Mouse (Mus musculus) inflammation-experienced regulatory T-cells, adult 6 months (primary cell): ENCODE measurements at regions not wholly inside any gene's neighbourhood (a gene's known extent, or its start where the extent isn't known, plus 50 kb on each side); places are given as distances from the start of the nearest gene placed in this dataset.

Source experiments
- ATAC-seq: one replicate; pipeline ENCODE4 v1.8.0; 2017

DNA sequence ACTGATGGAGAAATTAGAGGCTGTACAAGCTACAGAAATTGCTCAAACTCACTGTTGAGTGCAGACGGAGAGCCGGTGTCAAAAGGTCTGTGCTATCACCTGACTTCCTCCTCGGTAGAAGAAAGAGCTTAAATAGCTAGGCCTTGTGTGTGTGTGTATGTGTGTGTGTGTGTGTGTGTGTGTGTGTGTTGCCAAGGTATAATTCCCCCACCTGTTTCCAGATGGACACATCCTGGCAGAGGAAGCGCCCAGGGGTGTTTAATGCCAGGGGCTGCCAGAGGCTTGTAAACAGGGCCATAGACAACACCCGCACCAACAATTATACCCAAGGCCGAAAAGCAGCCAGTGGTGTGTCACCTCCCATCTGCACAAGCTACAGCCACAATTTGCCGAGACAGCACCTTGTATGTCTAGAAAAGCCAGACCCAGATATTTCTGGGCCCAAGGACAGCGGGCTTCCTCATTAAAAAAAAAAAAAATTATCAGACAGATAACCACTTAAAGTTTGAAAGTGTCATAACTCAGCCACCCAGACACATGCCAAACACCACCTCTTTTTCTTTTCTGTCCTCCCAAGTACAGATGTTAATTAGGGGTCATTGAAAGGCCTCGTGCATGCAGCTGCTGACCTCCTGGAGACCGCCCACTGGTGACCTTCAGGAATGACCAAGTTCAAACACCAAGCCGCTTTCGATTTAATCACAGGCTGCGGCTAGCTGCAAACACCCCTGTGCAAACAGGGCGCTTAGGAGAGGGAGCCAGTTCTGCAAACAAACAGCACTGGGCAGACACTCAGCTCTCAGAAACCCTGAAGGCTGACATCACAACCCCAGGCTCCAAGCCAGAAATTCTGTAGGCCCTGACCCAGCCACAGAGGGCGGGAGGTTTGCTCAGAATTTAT is 188.0 kb upstream of the Ubl3 start:
- ATAC-seq = no peak

DNA sequence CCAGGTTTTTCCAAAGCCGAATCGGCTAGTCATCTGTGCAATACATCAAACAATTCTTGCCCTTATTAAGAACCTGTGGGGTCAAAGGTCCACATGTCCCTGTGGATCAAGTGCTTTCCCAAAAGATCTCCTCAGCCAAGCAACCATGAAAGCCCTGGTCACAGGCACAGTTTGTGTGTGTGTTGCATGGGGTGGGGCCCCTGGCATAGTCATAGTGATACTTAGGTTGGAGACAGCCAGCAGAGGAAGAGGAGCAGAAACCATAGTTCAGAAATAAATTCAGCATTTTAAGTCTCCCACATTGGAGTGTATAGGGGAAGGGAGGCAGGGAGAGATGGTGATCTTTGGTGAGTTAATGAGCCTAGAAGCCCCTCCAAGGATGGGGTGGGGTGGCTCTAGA is 187.1 kb upstream of the Ubl3 start:
- peak; percentile 14 for ATAC-seq

DNA sequence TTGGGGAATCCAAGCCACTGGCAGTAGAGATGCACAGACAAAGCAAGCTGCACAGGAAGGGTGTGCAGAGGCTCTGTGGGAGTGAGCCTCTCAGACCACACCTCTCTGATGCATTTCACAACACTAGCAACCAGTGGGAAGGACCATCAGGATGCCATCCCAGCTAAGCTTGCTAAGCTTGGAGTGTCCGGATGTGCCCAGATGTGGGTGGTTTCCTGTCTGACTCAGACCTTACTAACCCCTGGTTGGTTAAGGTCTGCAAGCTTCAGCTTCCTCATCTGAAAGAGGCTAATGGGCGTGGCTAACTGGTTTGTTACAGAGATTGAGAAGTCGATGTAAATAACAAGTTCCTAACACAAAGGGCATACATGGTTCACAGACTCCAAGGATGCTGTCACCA is 186.6 kb upstream of the Ubl3 start:
- ATAC-seq = peak; percentile 92

DNA sequence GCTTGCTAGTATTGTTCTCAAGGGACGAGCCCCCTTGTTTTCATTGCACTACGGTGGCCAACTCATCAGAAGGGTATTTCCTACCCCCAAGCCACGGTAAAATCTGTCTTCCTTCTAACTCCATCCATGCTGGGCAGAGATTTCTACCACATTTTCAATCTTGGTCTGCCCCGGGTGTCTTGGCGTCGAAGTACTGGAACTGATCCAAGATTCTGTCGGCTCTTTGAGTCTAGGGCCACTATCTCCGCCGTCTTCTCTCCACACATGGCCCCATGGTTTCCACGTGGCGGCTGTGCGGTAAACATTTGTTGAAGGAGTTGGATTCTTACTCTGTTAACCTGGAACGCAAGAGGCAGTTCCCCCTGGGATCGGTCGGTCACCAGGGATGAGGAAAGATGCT is 177.0 kb upstream of the Ubl3 start:
- no peak for ATAC-seq

GRCm38 (mm10) chr5:148728492-148728891 is 175.9 kb upstream of the Ubl3 start:
- ATAC-seq = no peak

DNA sequence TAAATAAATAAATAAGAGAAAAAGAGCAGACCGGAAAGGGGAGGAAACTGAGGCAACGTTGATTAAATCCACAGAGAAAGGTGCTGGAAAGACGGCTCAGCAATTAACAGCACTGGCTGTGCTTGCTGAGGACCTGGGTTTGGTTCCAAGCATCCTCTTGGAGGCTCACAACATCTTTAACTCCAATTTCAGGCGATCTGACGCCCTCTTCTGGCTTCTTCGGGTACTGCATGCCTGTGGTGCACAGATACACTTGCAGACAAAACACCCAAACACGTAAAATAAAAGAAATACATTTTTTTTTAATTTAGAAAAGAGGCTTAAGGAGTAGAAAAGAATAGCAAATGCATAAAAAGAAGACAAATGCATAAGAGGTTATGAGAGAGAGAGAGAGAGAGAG is 173.9 kb upstream of the Ubl3 start:
- ATAC-seq = no peak

GRCm38 (mm10) chr5:148724470-148724869 is 171.9 kb upstream of the Ubl3 start:
- ATAC-seq = no peak

DNA sequence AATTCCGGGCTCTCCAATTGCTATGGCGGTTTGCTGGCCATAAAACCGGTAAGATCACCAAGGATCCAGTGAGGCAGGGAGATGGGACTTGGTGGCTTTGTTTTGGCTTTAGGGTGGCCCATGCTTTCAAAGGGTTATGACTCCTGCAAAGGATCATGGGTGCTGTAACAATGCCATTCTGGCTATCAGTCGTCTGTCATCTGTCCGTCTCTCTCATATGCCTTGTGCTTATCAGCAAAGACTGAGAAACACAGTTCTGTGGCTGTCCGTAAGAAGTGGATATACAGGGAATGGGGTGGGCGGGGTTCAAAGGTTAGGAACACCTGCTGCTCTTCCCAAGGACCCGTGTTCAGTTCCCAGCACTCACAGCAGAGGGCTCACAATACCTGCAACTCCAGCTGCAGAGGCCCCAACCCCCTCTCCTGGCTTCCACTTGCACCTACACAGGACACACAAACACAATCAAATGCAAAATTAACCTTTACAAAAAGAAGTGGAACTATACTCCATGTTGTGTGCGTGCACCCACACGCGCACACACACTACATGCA is 171.2 kb upstream of the Ubl3 start:
- ATAC-seq = no peak

DNA sequence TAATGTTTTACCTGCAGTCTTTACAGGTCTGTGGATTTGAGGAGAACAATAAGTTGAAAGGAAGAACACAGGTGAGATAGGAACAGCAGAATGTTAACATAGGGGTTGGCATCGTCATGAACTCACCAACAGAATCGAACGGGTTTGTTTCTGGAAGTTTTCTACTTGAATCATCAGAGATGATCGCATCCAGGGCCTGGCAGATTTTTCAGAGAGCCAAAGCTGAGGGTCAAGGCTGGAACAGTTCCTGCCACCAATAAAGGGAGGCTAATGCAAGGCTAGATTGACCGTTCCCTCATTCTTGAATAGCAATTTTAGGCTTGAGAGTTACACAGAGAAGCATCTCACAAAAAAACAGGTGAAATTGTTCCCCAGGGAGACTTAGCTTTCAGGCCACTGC is 168.0 kb upstream of the Ubl3 start:
- no peak for ATAC-seq

GRCm38 (mm10) chr5:148716633-148717032 is 164.0 kb upstream of the Ubl3 start:
- no peak for ATAC-seq

- ATAC-seq = no peak
Measured at GRCm38 (mm10) chr5:148715218-148715991, 162.8 kb upstream of the Ubl3 start.

- ATAC-seq = peak; percentile 48
Measured at GRCm38 (mm10) chr5:148714807-148715206, 162.2 kb upstream of the Ubl3 start.

- no peak for ATAC-seq
Measured at GRCm38 (mm10) chr5:148713796-148714195, 161.2 kb upstream of the Ubl3 start.

DNA sequence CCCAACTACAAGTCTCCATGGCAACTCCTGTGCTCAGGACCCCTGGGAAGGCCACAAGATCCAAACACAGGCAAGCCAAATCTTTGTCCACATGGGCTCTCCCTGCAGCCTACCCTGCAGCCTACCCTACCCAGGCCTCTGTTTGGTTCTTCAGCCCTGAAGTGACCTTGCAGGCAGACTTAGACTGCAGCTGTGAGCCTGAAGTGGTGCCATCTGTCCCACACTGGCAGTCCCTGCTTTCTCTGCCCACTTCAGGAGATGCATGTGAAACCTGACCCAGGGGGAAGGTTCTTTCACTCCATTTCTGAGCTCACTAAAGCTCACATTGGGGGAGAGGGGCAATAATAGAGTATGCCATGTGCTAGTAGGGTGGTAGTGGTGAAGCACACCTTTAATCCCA is 160.4 kb upstream of the Ubl3 start:
- ATAC-seq = no peak

GRCm38 (mm10) chr5:148711570-148711969 is 159.0 kb upstream of the Ubl3 start:
- ATAC-seq = no peak

GRCm38 (mm10) chr5:148709111-148709771 is 156.7 kb upstream of the Ubl3 start:
- ATAC-seq = peak; percentile 54

- no peak for ATAC-seq
Measured at GRCm38 (mm10) chr5:148708014-148708741, 155.6 kb upstream of the Ubl3 start.

GRCm38 (mm10) chr5:148707335-148707734 is 154.7 kb upstream of the Ubl3 start:
- no peak for ATAC-seq

DNA sequence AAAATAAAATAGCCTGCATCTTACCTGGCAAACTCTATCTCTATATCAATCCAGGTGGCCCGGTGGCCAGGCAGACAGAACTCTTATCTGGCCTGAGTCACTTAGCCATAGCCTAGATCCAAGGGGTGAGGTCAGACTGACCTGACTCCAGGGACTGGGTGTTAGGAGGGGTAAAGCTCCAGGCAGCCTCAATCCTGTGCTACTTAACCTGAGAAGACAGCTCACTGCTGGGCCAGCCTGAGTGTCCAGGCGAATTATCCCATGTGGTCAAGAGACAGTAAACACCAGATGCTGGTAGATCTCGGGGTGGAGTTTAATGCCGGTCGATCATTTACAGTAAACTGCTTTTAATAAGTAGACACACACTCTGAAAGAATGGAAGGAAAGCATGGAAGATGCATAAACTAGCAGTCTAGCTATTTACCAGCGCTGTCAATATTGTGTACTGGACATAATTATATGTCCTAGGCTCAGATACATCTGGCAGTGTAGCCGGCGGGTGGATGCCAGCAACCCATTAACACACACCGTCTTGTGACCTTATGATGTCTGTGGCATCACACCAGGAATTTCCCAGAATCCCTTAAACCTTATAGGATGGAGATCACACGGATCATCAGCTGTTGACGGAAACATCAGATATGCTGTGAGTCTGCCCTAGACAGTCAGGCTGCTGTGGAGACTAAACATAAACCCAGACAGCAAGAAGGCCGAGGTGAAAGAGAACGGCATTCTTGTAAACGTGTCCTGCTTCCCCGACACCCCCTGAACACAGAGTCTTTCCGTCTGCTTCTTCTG is 153.9 kb upstream of the Ubl3 start:
- ATAC-seq = no peak

GRCm38 (mm10) chr5:148704769-148705168 is 152.2 kb upstream of the Ubl3 start:
- ATAC-seq = no peak

DNA sequence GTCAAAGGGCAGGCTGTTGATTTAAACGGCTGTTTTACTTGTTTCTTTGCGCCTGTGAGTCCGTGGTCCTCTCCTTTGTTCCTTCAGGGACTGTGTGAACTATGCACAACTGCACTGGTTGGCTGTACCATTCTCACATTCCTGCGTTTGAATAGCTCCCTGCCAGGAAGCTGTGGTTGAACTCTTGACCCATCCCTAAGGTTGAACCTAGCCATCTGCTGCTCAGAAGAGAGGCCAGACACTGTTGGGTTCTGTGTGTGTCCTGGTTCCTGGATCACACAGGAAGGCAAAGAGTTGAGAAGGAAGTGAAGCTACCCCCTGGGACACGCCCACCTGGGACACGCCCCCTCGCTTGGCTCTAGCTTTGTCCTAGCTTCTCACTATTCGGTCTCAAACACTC is 149.3 kb upstream of the Ubl3 start:
- ATAC-seq = no peak

DNA sequence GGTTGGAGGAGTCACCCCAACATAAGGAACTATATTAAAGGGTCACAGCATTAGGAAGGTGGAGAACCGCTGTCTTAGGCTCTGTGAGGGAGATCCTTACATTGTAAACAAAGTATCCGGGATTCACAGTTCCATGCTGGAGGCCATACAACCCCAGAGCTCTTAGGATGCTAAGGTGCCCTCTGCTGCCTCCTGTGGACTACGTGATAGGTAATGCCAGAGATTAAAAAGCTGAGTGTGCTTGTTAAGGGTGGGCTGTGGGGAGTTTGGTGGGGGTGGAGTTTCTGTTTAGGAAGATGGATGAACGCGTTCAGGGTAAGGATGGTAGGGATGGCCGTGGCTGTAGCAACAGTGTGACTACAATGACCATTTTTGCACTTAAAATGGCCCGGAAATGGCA is 148.4 kb upstream of the Ubl3 start:
- no peak for ATAC-seq
